Mouse (Mus musculus) heart, adult 8-10 months (tissue): Measurements from ENCODE around the gene Spsb2. TPM values are rescaled to one million over a fixed set of nuclear protein-coding genes. Genes with fewer than 3 reads are reported as not detected.
"Not testable (repeated sequence)": the region's sequence is repeated elsewhere in the genome, so short reads cannot be mapped to it uniquely, and the experiment has no call there.

Experiments
- DNase-seq: peaks from one replicate; pipeline ENCODE4 v3.0.0; 2022; ENCODE audit warnings: low spot score
- total RNA-seq, 4 experiments: library from RNA; stranded (reverse); gene quantifications; 2 replicates each; pipeline ENCODE4 v1.2.4; 2022

Gene Spsb2
- total RNA-seq, 4 experiments from 2014 or later: 2.0 to 5.8 (median 3.2) TPM

GRCm38 (mm10) chr6:124816611-124817010 is 8.2 kb downstream of the Spsb2 start:
- DNase-seq: no peak

DNA sequence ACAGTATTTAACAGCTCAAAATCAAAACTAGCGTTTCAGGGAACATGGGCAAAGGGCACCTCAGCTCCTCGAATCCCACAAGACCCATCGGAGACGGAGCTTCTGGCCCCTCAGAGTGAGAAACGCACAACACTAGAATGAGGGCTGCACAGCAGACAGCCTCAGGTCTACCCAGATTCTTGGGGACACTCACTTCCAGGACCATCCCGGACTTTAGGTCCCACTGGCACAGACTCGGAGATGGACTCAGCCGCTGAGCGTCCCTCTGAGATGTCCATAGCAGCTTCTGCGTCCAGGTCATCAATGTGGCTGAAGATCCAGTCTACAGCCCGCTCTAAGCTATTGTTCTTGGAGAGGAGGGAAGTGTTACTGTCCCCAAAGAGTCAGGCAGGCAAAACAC is 8.7 kb downstream of the Spsb2 start:
- no peak for DNase-seq

- no peak for DNase-seq
Measured at GRCm38 (mm10) chr6:124817563-124817962, 9.1 kb downstream of the Spsb2 start.

DNA sequence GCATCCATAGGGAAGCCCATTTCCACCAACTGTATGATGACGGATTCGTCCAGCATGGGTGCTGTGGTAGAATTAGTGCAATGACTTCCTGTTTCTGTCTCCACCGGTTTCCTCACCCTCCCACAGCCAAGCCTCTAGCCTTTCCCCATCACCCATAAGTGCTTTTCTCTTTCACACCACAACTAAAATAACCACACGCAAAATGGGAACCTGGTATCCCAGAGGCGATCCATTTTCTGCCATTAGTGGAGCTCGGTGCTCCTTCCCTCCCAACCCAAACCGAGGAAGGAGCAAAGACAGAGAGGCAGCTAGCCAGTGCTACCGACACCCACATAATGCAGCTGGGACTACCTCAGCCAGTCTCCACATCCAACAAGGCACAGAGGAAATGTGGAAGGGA is 9.5 kb downstream of the Spsb2 start:
- DNase-seq: no peak

- DNase-seq: no peak
Measured at GRCm38 (mm10) chr6:124820891-124821290, 12.4 kb downstream of the Spsb2 start.

- DNase-seq: no peak
Measured at GRCm38 (mm10) chr6:124822049-124822448, 13.6 kb downstream of the Spsb2 start.

DNA sequence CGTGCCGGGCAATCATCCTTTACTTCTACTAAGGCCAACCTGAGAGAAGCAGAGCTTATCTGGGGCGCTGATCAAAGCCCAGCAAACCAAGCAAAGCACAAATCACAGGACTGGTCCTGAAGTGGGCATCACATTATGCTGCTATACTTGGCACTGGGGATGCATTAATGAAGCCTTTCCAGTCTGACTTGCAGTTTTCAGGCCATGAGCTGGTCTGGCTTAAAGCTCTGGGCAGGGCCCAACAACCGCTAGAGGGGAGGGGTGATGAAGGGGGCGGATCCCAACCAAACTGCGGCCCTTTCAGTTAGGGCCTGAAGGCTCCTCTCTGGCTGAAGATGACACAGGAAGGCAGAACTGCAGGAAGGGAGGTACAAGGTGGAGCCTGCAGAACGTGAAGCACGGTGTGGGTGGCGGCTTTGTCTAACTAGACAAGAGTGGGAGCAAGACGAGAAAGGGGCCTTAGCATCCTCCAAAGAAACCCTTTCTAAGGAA is 19.7 kb downstream of the Spsb2 start:
- no peak for DNase-seq

DNA sequence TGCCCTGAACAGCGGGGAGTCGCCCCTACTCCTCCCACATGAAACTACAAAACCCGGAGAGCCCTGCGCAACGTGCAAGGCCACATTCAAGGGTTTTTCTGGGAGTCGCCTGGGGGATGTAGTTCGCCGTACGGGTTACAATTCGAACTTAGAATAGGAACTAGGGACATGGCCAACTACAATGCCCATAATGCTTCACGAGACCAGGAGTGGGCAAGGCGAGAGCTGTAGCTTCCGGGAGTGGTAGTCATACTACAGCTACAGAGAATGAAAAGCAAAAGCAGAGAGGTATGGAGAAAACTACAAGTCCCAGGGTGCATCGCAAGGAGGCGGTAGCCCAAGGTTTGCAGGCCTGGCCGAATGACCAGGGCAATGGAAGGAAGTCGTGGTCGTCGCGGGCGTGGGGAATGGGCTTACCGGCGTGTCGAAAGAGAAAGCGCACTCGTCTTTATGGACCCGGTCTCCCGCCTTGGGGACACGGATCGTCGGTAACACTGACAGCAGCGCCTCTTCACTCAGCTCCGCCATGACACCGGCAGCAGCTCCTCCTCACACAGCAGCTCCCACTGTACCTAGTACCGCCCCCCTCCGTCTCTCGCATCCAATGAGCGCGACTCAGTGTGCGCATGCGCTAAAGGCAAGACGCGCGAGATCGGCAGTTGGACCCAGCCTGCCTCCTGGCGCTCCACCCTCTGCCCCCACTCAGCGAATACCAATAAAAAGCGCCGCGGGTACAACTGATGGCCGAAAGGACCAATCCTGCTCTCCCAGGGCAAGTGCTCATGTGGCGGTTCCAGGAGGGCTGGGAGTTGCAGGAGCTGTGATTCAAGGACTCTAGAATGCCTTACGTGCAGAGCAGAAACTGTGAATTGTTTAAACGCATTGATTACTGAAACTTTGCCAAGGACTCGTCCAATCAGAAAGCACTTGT is 20.7 kb downstream of the Spsb2 start, which contains the start of the genes Usp5 and Cdca3:
TSS of gene Usp5 (minus strand) at position 617 of the 931 bp plus-strand sequence.
TSS of gene Cdca3 (plus strand) at position 680 of the 931 bp plus-strand sequence.
- peak; percentile 99 for DNase-seq

DNA sequence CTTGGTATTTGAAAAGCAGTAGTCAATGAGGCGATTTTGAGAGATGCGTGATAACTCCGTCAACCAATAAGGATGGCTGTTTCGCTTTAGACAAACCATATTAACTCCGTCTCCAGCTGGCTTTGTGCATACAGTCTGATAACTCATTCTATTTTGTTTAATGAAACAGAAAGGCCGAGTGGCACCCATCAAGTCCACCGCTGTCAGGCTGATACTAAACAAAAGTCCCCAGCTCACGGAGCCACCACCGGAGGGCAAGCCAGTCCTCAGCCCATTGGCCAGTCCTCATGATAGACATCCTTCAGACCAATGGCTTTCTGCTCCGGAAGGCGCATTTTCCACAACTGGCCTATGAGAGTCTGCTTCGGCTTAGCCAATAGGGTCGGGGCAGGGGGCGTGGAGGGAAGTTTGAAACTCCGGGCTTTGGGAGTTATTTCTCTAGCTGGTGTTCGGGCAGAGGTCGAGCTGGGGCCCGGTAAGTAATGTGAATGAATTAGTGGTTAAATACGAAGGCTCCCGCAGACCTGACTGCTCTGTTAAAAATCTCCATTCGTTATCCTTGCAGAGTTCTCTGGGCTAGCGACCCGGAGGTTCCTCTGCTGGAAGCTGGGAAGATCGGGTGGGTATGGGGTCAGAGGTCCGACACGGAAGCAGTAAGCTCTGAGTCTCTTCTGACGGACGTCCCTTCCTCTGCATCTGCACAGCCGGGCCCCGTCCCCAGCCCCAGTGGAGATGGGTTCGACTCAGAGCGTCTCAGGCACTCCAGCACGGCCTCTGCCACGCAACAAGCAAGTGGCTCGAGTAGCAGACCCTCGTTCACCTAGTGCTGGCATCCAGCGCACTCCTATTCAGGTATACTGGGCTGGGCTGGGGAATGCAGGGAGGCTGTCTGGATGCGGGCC is 21.6 kb downstream of the Spsb2 start:
- DNase-seq: peak; percentile 98

DNA sequence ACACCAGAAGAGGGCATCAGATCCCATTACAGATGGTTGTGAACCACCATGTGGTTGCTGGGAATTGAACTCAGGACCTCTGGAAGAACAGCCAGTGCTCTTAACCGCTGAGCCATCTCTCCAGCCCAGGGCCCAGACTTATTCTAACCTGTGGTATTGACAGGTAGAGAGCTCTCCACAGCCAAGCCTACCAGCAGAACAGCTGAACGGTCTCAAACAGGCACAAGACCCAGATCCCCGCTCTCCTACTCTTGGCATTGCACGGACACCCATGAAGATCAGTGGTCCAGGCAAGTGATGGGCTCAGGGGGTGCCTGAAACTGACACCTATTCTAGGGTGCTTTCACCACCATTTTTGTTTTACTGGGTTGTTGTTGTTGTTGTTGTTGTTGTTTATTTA is 22.7 kb downstream of the Spsb2 start:
- DNase-seq: not testable (repeated sequence)

- DNase-seq: no peak
Measured at GRCm38 (mm10) chr6:124831649-124832048, 23.2 kb downstream of the Spsb2 start.

DNA sequence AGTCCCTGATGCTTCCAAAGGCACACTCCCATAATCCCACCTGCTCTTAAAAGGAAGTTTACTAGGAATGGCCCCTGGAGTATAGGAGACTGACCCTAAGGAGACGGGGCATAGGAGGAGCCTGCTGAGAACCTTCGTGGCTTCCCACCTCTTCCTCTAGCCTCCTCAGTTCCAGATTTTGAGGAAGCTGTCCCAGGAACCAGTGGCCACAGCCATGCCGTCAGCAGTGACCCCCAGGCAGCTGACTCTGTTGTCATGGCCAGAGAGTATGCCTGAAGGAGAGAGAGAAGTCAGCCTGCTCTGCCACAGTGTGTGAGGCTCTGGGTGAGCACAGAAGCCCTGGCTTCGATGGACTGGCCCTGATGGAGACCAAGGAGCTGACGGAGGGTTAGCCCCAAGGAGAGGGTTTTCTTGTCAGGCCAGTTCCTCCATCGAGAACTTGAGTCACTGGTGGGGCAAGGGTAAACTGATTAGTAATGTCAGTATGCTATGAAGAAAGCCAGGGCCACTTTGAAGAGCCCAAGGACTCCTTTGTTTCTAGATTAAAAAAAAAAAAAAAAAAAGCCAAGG is 26.1 kb downstream of the Spsb2 start:
- DNase-seq: no peak

DNA sequence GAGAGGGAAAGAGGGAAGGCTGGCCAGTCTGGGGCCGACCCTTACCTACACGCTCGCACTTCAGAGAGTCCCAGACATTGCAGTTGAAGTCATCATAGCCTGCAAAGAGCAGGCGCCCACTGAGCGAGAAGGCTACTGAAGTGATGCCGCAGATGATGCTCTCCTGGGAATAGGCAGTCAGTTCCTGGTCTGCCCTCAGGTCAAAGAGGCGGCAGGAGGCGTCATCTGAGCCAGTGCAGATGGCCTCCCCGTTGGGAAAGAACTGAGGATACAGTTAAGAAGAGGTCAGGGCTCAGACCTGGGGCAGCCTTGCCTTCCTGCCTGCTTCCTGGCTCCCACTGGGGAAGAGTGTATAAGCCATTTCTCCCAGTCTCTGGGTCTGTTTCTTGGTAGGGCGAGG is 27.1 kb downstream of the Spsb2 start:
- DNase-seq: no peak

- DNase-seq: no peak
Measured at GRCm38 (mm10) chr6:124836411-124836810, 27.9 kb downstream of the Spsb2 start.

GRCm38 (mm10) chr6:124839805-124840204 is 31.3 kb downstream of the Spsb2 start:
- no peak for DNase-seq

DNA sequence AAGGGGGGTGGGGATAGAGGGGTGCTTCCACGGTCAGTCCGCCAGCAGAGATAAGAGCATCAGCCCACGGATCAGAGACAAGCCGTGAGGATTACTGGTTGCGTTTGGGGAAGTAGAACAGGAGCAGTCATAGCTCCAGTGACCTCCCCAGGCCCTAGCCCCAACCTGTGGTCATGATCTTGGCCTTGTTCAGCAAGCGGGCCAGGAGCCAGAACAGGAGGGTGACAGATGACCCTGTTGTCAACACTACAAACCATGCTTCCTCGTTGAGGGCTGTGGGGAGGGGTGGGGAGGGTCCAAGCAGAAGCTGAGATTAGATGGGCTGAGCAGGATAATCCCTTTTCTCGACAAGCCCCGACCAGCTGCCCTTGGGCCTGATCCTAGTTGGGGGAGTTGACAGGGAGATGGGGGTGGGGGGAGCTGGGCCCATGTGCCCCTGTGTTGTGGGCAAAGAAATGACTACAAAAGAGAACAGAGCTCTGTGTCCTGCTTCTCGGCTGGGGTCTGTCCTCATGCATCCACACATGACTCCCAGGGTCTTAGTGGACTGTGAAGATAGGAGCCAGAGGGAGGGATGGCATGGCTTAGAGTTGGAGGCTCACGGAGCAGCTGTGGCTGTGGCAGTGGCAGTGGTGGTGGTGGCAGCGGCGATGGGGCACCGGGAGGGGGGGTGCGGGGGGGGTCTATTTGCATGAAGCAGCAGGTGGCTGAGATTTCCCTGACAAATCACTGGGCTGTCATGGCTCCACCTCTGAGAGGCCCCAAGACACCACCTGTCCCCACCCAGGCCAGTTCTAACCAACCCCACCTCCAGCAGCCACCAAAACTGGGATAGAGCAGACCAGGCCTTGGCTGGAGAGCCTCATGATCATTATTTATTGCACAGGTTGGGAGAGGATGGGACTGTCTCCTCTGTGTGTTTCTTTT is 32.0 kb downstream of the Spsb2 start, which contains the start of gene Gnb3:
TSS of gene Gnb3 (minus strand) at position 35 of the 927 bp plus-strand sequence.
- DNase-seq: no peak

GRCm38 (mm10) chr6:124847305-124847704 is 38.8 kb downstream of the Spsb2 start:
- peak; percentile 92 for DNase-seq

- DNase-seq: no peak
Measured at GRCm38 (mm10) chr6:124850535-124850934, 42.1 kb downstream of the Spsb2 start.

- DNase-seq: no peak
Measured at GRCm38 (mm10) chr6:124854647-124855046, 46.2 kb downstream of the Spsb2 start.

- DNase-seq: no peak
Measured at GRCm38 (mm10) chr6:124856321-124856720, 47.9 kb downstream of the Spsb2 start.
